ENCODE assay signal across 9 mouse cellular contexts in the genomic region with DNA sequence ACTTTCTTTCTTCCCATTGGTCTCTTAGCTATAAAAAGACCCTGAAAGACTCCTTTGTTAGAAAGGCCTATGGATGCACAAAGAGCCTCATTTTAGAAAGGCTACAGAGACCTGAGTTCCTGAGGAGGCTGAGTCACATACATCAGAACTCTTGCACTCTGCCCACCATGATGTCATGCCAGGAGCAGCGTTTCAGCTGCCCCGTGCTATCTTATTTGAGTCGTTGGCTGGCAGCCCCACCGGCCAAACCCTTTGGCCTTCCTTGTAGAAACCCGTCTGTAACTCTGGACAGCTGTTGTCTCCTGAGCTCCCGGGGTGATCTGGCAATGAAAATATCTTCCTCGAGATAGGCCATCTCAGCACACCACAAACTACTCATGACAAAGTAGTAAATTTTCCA. TPM values are rescaled to one million over a fixed set of nuclear protein-coding genes. Genes with fewer than 3 reads are reported as not detected.
DNase-seq lines count a peak whose midpoint lies in the region; ATAC-seq lines count a peak whose summit lies in the region.
"Had no signal": no experiment of that assay in that cellular context is flagged by ENCODE, and none has a peak within 500 bp of the region (broad histone marks: within the 10 kb centered on the region; RNA-seq: fewer than 3 reads in every experiment).

No protein-coding gene starts in this region.

- H3K9ac ChIP-seq in limb, embryonic 11.5 days (ENCODE audit: low read length): no peak overlapping the region
- H3K9ac ChIP-seq: midbrain, embryonic 12.5 days had no signal

- H3K9me3 ChIP-seq in limb, embryonic 11.5 days (ENCODE audit: control insufficient read depth, low read length): no peaks in the 10 kb centered on the region
- H3K9me3 ChIP-seq in limb, embryonic 10.5 days (replicated peaks): no peaks in the 10 kb centered on the region
- H3K9me3 ChIP-seq: midbrain, embryonic 12.5 days had no signal

- H3K4me1 ChIP-seq in limb, embryonic 11.5 days (ENCODE audit: control insufficient read depth, insufficient read depth, low read length): 0 out of 2 replicates have a peak, but pooled peaks cover 3% of the 10 kb centered on the region
- peaks cover 10% of the 10 kb centered on the region; the same call in 1 of the 2 replicates for H3K4me1 ChIP-seq in limb, embryonic 10.5 days

- peak overlapping the region; percentile 54; the same call in 1 of the 2 replicates for H3K27ac ChIP-seq in limb, embryonic 11.5 days (replicated peaks; ENCODE audit: low read depth, low read length)
- no peak overlapping the region for H3K27ac ChIP-seq in limb, embryonic 10.5 days
- H3K27ac ChIP-seq: midbrain, embryonic 12.5 days had no signal

- DNase-seq in adrenal gland, adult (ENCODE audit: inconsistent age in 2 of 2, low spot score in 1 of 2): peak; percentile 45 to 54
- no peak for DNase-seq in adrenal gland, postnatal 4 days (ENCODE audit: low spot score in 2 of 2)
- no peak for DNase-seq in limb, embryonic 11.5 days (ENCODE audit: low spot score)
- no peak for DNase-seq in limb, embryonic 10.5 days (ENCODE audit: low spot score)
- DNase-seq in heart, postnatal 4 days: peak; percentile 46
- no peak for DNase-seq in urinary bladder, adult 18-20 months (ENCODE audit: low spot score in 2 of 2)
- DNase-seq in right cerebral cortex, adult 2 months (ENCODE audit: low spot score in 2 of 2): no peak

- no peaks in the 10 kb centered on the region for H3K36me3 ChIP-seq in limb, embryonic 11.5 days (ENCODE audit: control insufficient read depth, insufficient read depth, low read length)
- H3K36me3 ChIP-seq in limb, embryonic 10.5 days: no peaks in the 10 kb centered on the region
- H3K36me3 ChIP-seq: midbrain, embryonic 12.5 days had no signal

- H3K4me2 ChIP-seq in limb, embryonic 11.5 days (ENCODE audit: low read depth, severe bottlenecking): no peak overlapping the region
- H3K4me2 ChIP-seq: midbrain, embryonic 12.5 days had no signal

- no peak overlapping the region for H3K4me3 ChIP-seq in limb, embryonic 11.5 days (ENCODE audit: low read depth, low read length)
- H3K4me3 ChIP-seq in limb, embryonic 10.5 days: no peak overlapping the region
- H3K4me3 ChIP-seq: midbrain, embryonic 12.5 days had no signal

- 88% methylated on average over 7 of the region's 7 CpGs for WGBS in limb, embryonic 11.5 days
- whole genome bisulfite sequencing in limb, embryonic 10.5 days: 88% methylated on average over 7 of the region's 7 CpGs

- ATAC-seq in limb, embryonic 11.5 days (ENCODE audit: insufficient number of reproducible peaks, low FRiP score, low TSS enrichment, low read depth): no peak; the same call in 1 of the 2 replicates
- ATAC-seq in erythroblast, adult 5-6 weeks (replicated peaks; ENCODE audit: low FRiP score, poor library complexity, severe bottlenecking): 0 out of 2 replicates have a peak, but pooled peaks have one; percentile 26

- H3K27me3 ChIP-seq in limb, embryonic 11.5 days (ENCODE audit: control insufficient read depth, insufficient read depth, low read length): no peaks in the 10 kb centered on the region
- H3K27me3 ChIP-seq in limb, embryonic 10.5 days (ENCODE audit: low read depth, poor library complexity, severe bottlenecking): no peaks in the 10 kb centered on the region
- H3K27me3 ChIP-seq: midbrain, embryonic 12.5 days had no signal

RNA-seq across cellular contexts. Expression of a gene that starts 3.6 kb away (rescaled TPM):
- total RNA-seq in adrenal gland, postnatal 4 days (2021): 100 to 1,000 TPM; 347 to 381 TPM
- 4.9 and 7.5 TPM in 2 replicates for polyA plus RNA-seq in limb, embryonic 11.5 days (2014; fragmentation: Nextera tagmentation; extraction: Ambion mirVana)
- polyA plus RNA-seq in limb, embryonic 10.5 days (2016; fragmentation: Nextera tagmentation; extraction: Ambion mirVana): 4.8 and 5.4 TPM in 2 replicates
- total RNA-seq in erythroblast, adult 5-6 weeks (2015; ENCODE audit: low replicate concordance): 13.2 and 21.1 TPM in 2 replicates
- total RNA-seq in erythroblast, adult 5-6 weeks (2017; ENCODE audit: low replicate concordance): 4.6 and 5.9 TPM in 2 replicates
- 100 to 1,000 TPM; 169 to 186 TPM for total RNA-seq in heart, postnatal 4 days (2021)

Comparison
In these comparisons a context has a peak if more than half of its experiments do, and no peak if none do; other contexts are left out.
1. DNase-seq: peak in adrenal gland, adult (2 of 2) and heart, postnatal 4 days (single experiment); none in adrenal gland, postnatal 4 days (0 of 2), limb, embryonic 11.5 days (single experiment), limb, embryonic 10.5 days (single experiment), urinary bladder, adult 18-20 months (0 of 2) and right cerebral cortex, adult 2 months (0 of 2).
2. RNA of a gene that starts 3.6 kb away (total RNA-seq): 347 to 381 TPM in adrenal gland, postnatal 4 days and 169 to 186 TPM in heart, postnatal 4 days; 4.6 to 21.1 TPM in erythroblast, adult 5-6 weeks; every median in the first group is over 4 times any median in the second.